Mouse (Mus musculus): Measurements from ENCODE around the gene Lcn8. TPM values are rescaled to one million over a fixed set of nuclear protein-coding genes. Genes with fewer than 3 reads are reported as not detected.

The Lcn8 gene
- not detected for polyA plus RNA-seq (2017; shearing (Covaris generic))

GRCm38 (mm10) chr2:25652902-25653301 lies at the start of gene Lcn8:
TSS of gene Lcn8 (plus strand) at chr2:25653120.

GRCm38 (mm10) chr2:25607761-25608622 lies 44.9 kb upstream of the Lcn8 start, which contains the start of gene Rabl6:
TSS of gene Rabl6 (minus strand) at chr2:25608521.

GRCm38 (mm10) chr2:25617578-25617977 lies 35.3 kb upstream of the Lcn8 start, which contains the start of gene Ccdc183:
TSS of gene Ccdc183 (minus strand) at chr2:25617678.

GRCm38 (mm10) chr2:25621229-25622200 lies 31.4 kb upstream of the Lcn8 start, which contains the start of gene Tmem141:
TSS of gene Tmem141 (minus strand) at chr2:25622005.

GRCm38 (mm10) chr2:25627811-25628210 lies 25.1 kb upstream of the Lcn8 start, which contains the start of gene Fcna:
TSS of gene Fcna (minus strand) at chr2:25628030.

GRCm38 (mm10) chr2:25657652-25658051 lies 4.7 kb downstream of the Lcn8 start, which contains the start of gene Lcn5:
TSS of gene Lcn5 (plus strand) at chr2:25657952.

GRCm38 (mm10) chr2:25676486-25676885 lies 23.6 kb downstream of the Lcn8 start, which contains the start of gene Lcn6:
TSS of gene Lcn6 (plus strand) at chr2:25676786.

GRCm38 (mm10) chr2:25682426-25682825 lies 29.5 kb downstream of the Lcn8 start, which contains the start of gene Lcn10:
TSS of gene Lcn10 (plus strand) at chr2:25682726.

GRCm38 (mm10) chr2:25699743-25700142 lies 46.8 kb downstream of the Lcn8 start, which contains the start of gene Obp2a:
TSS of gene Obp2a (plus strand) at chr2:25700043.

Other genes starting within 250 kb of the Lcn8 start
- not detected for gene Fut7, start 229.9 kb upstream of the Lcn8 start, polyA plus RNA-seq (2017; shearing (Covaris generic))
- 44.9 TPM for gene Abca2, start 224.4 kb upstream of the Lcn8 start, polyA plus RNA-seq (2017; shearing (Covaris generic))
- 5.1 TPM for gene Clic3, start 196.3 kb upstream of the Lcn8 start, polyA plus RNA-seq (2017; shearing (Covaris generic))
- gene Paxx, start 192.0 kb upstream of the Lcn8 start, polyA plus RNA-seq (2017; shearing (Covaris generic)), result 74.5 TPM
- not detected for gene Ptgds, start 183.1 kb upstream of the Lcn8 start, polyA plus RNA-seq (2017; shearing (Covaris generic))
- gene Lcn12, start 159.2 kb upstream of the Lcn8 start, polyA plus RNA-seq (2017; shearing (Covaris generic)), result not detected
- 82.7 TPM for gene Fbxw5, start 152.4 kb upstream of the Lcn8 start, polyA plus RNA-seq (2017; shearing (Covaris generic))
- 5.6 TPM for gene C8g, start 151.4 kb upstream of the Lcn8 start, polyA plus RNA-seq (2017; shearing (Covaris generic))
- gene Traf2, start 106.2 kb upstream of the Lcn8 start, polyA plus RNA-seq (2017; shearing (Covaris generic)), result 61.5 TPM
- 170 TPM for gene Edf1, start 95.3 kb upstream of the Lcn8 start, polyA plus RNA-seq (2017; shearing (Covaris generic))
- 1.4 TPM for gene Mamdc4, start 78.3 kb upstream of the Lcn8 start, polyA plus RNA-seq (2017; shearing (Covaris generic))
- 55.4 TPM for gene Phpt1, start 77.9 kb upstream of the Lcn8 start, polyA plus RNA-seq (2017; shearing (Covaris generic))
- 0.17 TPM for gene Ajm1, start 71.4 kb upstream of the Lcn8 start, polyA plus RNA-seq (2017; shearing (Covaris generic))
- 59.7 TPM for gene Rabl6, start 44.6 kb upstream of the Lcn8 start, polyA plus RNA-seq (2017; shearing (Covaris generic))
- not detected for gene Ccdc183, start 35.4 kb upstream of the Lcn8 start, polyA plus RNA-seq (2017; shearing (Covaris generic))
- gene Tmem141, start 31.1 kb upstream of the Lcn8 start, polyA plus RNA-seq (2017; shearing (Covaris generic)), result 2.2 TPM
- gene Fcna, start 25.1 kb upstream of the Lcn8 start, polyA plus RNA-seq (2017; shearing (Covaris generic)), result not detected
- gene Lcn5, start 4.8 kb downstream of the Lcn8 start, polyA plus RNA-seq (2017; shearing (Covaris generic)), result not detected
- gene Lcn6, start 23.7 kb downstream of the Lcn8 start, polyA plus RNA-seq (2017; shearing (Covaris generic)), result not detected
- not detected for gene Lcn10, start 29.6 kb downstream of the Lcn8 start, polyA plus RNA-seq (2017; shearing (Covaris generic))
- not detected for gene Obp2a, start 46.9 kb downstream of the Lcn8 start, polyA plus RNA-seq (2017; shearing (Covaris generic))
- 27.5 TPM for gene Bmyc, start 53.6 kb downstream of the Lcn8 start, polyA plus RNA-seq (2017; shearing (Covaris generic))
- gene Obp2b, start 83.9 kb downstream of the Lcn8 start, polyA plus RNA-seq (2017; shearing (Covaris generic)), result not detected
- gene Lcn3, start 112.4 kb downstream of the Lcn8 start, polyA plus RNA-seq (2017; shearing (Covaris generic)), result not detected
- not detected for gene Lcn11, start 123.9 kb downstream of the Lcn8 start, polyA plus RNA-seq (2017; shearing (Covaris generic))
- gene Gm13539, start 129.1 kb downstream of the Lcn8 start, polyA plus RNA-seq (2017; shearing (Covaris generic)), result not detected
- not detected for gene Glt6d1, start 162.7 kb downstream of the Lcn8 start, polyA plus RNA-seq (2017; shearing (Covaris generic))
- gene Lcn9, start 170.0 kb downstream of the Lcn8 start, polyA plus RNA-seq (2017; shearing (Covaris generic)), result not detected
- not detected for gene Sohlh1, start 194.1 kb downstream of the Lcn8 start, polyA plus RNA-seq (2017; shearing (Covaris generic))
- gene Kcnt1, start 210.6 kb downstream of the Lcn8 start, polyA plus RNA-seq (2017; shearing (Covaris generic)), result not detected

All from naive thymus-derived CD4-positive, alpha-beta T cell, adult 5 months (primary cell).